Mouse (Mus musculus): Measurements from ENCODE around the gene Foxi1. TPM values are rescaled to one million over a fixed set of nuclear protein-coding genes. Genes with fewer than 3 reads are reported as not detected.

Gene Foxi1
- total RNA-seq (2023): not detected

GRCm38 (mm10) chr11:34207989-34208388 is at the start of gene Foxi1:
Gene Foxi1 (minus strand): TSS chr11:34208089.

Other genes starting within 250 kb of the Foxi1 start
- not detected for gene Kcnmb1, start 245.1 kb downstream of the Foxi1 start, total RNA-seq (2023)
- under 1 TPM in 1 of 2 experiments, not detected in 1; 0.18 TPM for gene Kcnip1, start 214.9 kb downstream of the Foxi1 start, total RNA-seq (2023)
- gene Lcp2, start 161.2 kb downstream of the Foxi1 start, total RNA-seq (2023): 100 to 1,000 TPM; 327 to 330 TPM
- gene 4930469K13Rik, start 109.5 kb downstream of the Foxi1 start, total RNA-seq (2023): not detected
- gene Fam196b, start 106.7 kb upstream of the Foxi1 start, total RNA-seq (2023): not detected

Data from monocyte, adult 59 days (primary cell).